Comparison of ENCODE assay signal across 12 mouse cellular contexts in the genomic region with DNA sequence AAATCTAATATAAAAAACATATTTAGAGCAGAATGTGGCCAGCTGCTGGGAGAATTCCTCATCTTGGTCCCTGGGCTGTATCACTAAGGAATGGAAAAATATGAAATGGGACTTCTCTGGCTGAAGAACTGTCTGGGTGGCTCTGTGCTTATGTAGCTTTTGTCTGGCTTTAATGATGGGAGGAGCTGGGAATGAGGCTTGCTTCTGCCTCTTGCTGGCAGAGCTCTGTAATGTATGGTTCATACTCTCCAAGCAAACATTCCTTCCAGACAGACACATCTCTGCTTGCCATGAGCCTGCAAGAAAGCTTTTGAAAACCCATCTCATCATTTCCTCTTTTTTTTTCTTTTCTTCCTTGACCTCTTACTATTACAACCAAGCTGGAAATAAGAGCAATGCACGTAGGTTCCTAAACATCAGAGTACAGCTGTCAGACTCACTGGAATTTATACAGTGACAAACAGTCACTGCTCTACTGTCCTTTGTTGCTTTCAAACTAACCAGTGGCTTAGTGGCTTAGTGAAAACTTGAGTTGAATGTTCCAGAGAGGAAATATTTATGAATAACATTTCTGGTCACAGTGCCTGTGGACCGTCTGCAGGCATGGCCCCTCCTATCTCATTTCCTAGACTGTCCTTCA.
DNase-seq lines count a peak whose midpoint lies in the region; ATAC-seq and TF ChIP-seq lines count a peak whose summit lies in the region.
"Had no signal": no experiment of that assay in that cellular context is flagged by ENCODE, and none has a peak within 500 bp of the region (broad histone marks: within the 10 kb centered on the region; RNA-seq: fewer than 3 reads in every experiment).

No protein-coding gene starts in this region.

- H3K4me3 ChIP-seq in hindbrain, embryonic 13.5 days: no peak overlapping the region
- H3K4me3 ChIP-seq in hindbrain, postnatal 0 days (ENCODE audit: low read length): no peak overlapping the region
- H3K4me3 ChIP-seq in embryonic facial prominence, embryonic 15.5 days (replicated peaks): no peak overlapping the region
- no peak overlapping the region for H3K4me3 ChIP-seq in stomach, embryonic 14.5 days (ENCODE audit: low read depth, low read length)
- H3K4me3 ChIP-seq: erythroblast, embryonic 14.5 days had no signal

- no peaks in the 10 kb centered on the region for H3K27me3 ChIP-seq in hindbrain, embryonic 13.5 days
- H3K27me3 ChIP-seq in hindbrain, postnatal 0 days (ENCODE audit: insufficient read depth, low read length): no peaks in the 10 kb centered on the region
- H3K27me3 ChIP-seq in embryonic facial prominence, embryonic 15.5 days: no peaks in the 10 kb centered on the region
- no peaks in the 10 kb centered on the region for H3K27me3 ChIP-seq in stomach, embryonic 14.5 days (ENCODE audit: control insufficient read depth, insufficient read depth, low read length)

- H3K4me1 ChIP-seq in hindbrain, embryonic 13.5 days (replicated peaks): peaks cover 7% of the 10 kb centered on the region; the same call in 1 of the 2 replicates
- no peaks in the 10 kb centered on the region for H3K4me1 ChIP-seq in hindbrain, postnatal 0 days (ENCODE audit: insufficient read depth, low read length)
- H3K4me1 ChIP-seq in embryonic facial prominence, embryonic 15.5 days: peaks cover 11% of the 10 kb centered on the region
- no peaks in the 10 kb centered on the region for H3K4me1 ChIP-seq in stomach, embryonic 14.5 days (ENCODE audit: control insufficient read depth, insufficient read depth, low read length)

- ATAC-seq in hindbrain, embryonic 13.5 days (ENCODE audit: low FRiP score): no peak
- no peak for ATAC-seq in hindbrain, postnatal 0 days
- ATAC-seq in embryonic facial prominence, embryonic 15.5 days (ENCODE audit: insufficient number of reproducible peaks, low FRiP score, low TSS enrichment, low read depth): no peak; the same call in 1 of the 2 replicates
- ATAC-seq in stomach, embryonic 14.5 days (ENCODE audit: insufficient number of reproducible peaks, insufficient read depth, low FRiP score, low read depth): peak; percentile 46; the same call in 1 of the 2 replicates
- no peak for ATAC-seq in monocyte, adult 5-6 weeks (replicated peaks; ENCODE audit: insufficient number of reproducible peaks, low FRiP score, low TSS enrichment, poor library complexity, severe bottlenecking)

- WGBS in hindbrain, embryonic 13.5 days: 80% methylated on average over 2 of the region's 2 CpGs
- 75% methylated on average over 2 of the region's 2 CpGs for WGBS in hindbrain, postnatal 0 days
- 45% methylated on average over 2 of the region's 2 CpGs for WGBS in embryonic facial prominence, embryonic 15.5 days
- WGBS in stomach, embryonic 14.5 days: 39% methylated on average over 2 of the region's 2 CpGs

- no peak overlapping the region for H3K4me2 ChIP-seq in hindbrain, embryonic 13.5 days
- no peak overlapping the region for H3K4me2 ChIP-seq in hindbrain, postnatal 0 days (ENCODE audit: low read depth, low read length)
- no peak overlapping the region for H3K4me2 ChIP-seq in embryonic facial prominence, embryonic 15.5 days (replicated peaks)
- no peak overlapping the region for H3K4me2 ChIP-seq in stomach, embryonic 14.5 days (replicated peaks; ENCODE audit: low read depth, low read length)

- H3K27ac ChIP-seq in hindbrain, embryonic 13.5 days: peak overlapping the region; percentile 37; the same call in 1 of the 2 replicates
- no peak overlapping the region for H3K27ac ChIP-seq in hindbrain, postnatal 0 days
- peak overlapping the region; percentile 51 for H3K27ac ChIP-seq in embryonic facial prominence, embryonic 15.5 days (replicated peaks)
- no peak overlapping the region; the same call in 1 of the 2 replicates for H3K27ac ChIP-seq in stomach, embryonic 14.5 days (ENCODE audit: low read length)

- peaks cover 6% of the 10 kb centered on the region; the same call in 1 of the 2 replicates for H3K36me3 ChIP-seq in hindbrain, embryonic 13.5 days
- H3K36me3 ChIP-seq in hindbrain, postnatal 0 days (ENCODE audit: insufficient read depth, low read length): no peaks in the 10 kb centered on the region
- H3K36me3 ChIP-seq in embryonic facial prominence, embryonic 15.5 days: no peaks in the 10 kb centered on the region
- no peaks in the 10 kb centered on the region for H3K36me3 ChIP-seq in stomach, embryonic 14.5 days (ENCODE audit: control insufficient read depth, insufficient read depth, low read length)

- TF ChIP-seq CTCF in hindbrain, postnatal 0 days (IDR thresholded peaks at IDR 0.05; ENCODE audit: low read depth): no peak

- H3K9ac ChIP-seq in hindbrain, embryonic 13.5 days: no peak overlapping the region
- H3K9ac ChIP-seq in hindbrain, postnatal 0 days (replicated peaks; ENCODE audit: low read length): no peak overlapping the region
- H3K9ac ChIP-seq in embryonic facial prominence, embryonic 15.5 days: no peak overlapping the region
- H3K9ac ChIP-seq in stomach, embryonic 14.5 days (replicated peaks; ENCODE audit: low read depth, low read length): no peak overlapping the region

- no peak for DNase-seq in hindbrain, postnatal 0 days (ENCODE audit: low spot score)
- DNase-seq in lung, postnatal 10 days: peak; percentile 3
- DNase-seq in lung, postnatal 36 days: no peak
- no peak for DNase-seq in layer of hippocampus, postnatal 36 days
- DNase-seq: cerebellum, postnatal 14 days; kidney, postnatal 36 days; liver had no signal

- H3K9me3 ChIP-seq in hindbrain, embryonic 13.5 days: no peaks in the 10 kb centered on the region
- H3K9me3 ChIP-seq in hindbrain, postnatal 0 days (ENCODE audit: low read length): no peaks in the 10 kb centered on the region
- no peaks in the 10 kb centered on the region for H3K9me3 ChIP-seq in embryonic facial prominence, embryonic 15.5 days (replicated peaks)
- H3K9me3 ChIP-seq in stomach, embryonic 14.5 days (ENCODE audit: control insufficient read depth, low read depth, low read length): no peaks in the 10 kb centered on the region

Comparison
In these comparisons a context has a peak if more than half of its experiments do, and no peak if none do; other contexts are left out.
1. H3K27ac ChIP-seq: peak in hindbrain, embryonic 13.5 days (single experiment) and embryonic facial prominence, embryonic 15.5 days (single experiment); none in hindbrain, postnatal 0 days (single experiment) and stomach, embryonic 14.5 days (single experiment).